Mouse (Mus musculus): ENCODE results near the gene Csgalnact2.

DNA sequence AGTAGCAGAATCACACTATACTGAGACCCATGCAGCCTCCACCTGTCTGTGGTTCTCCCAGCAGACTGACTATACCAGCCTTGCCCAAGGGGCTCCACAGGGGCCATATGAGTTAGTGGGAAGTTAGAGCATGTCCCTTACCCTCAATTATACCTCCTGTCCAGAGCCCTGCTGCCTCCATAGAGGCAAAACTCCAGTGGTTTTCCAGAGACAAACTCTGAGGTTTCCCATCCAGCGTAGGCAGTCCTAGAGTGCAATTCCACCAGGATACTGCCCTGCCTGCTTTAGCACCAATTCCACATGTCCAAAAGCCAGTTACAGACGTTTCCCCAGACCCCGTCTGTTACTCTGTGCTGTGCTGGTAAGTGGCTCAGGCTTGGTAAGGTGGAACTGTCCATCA lies 59.6 kb downstream of the Csgalnact2 start:
- TF ChIP-seq CTCF (IDR thresholded peaks at IDR 0.05; ENCODE audit: control insufficient read depth, insufficient read depth, low read length) (no peak), POLR2A (IDR thresholded peaks at IDR 0.05; ENCODE audit: borderline replicate concordance, control insufficient read depth, low read depth, low read length) (no peak)
